Mouse (Mus musculus) telencephalon, adult 2 months (tissue): Measurements from ENCODE around the gene Cox6a2.
A peak's percentile ranks its signal among the peaks of the same experiment; 100 is the strongest.

Experiments used
- DNase-seq: peaks from one replicate; pipeline ENCODE4 v3.0.0-alpha.2; 2011; ENCODE audit warnings: low read depth, low spot score

The Cox6a2 gene

GRCm38 (mm10) chr7:128206152-128206551 is at the start of gene Cox6a2:
Cox6a2 (minus strand) TSS chr7:128206387.
- no peak for DNase-seq

GRCm38 (mm10) chr7:128255757-128256156 is 49.6 kb upstream of the Cox6a2 start:
- DNase-seq: no peak

GRCm38 (mm10) chr7:128254978-128255377 is 48.8 kb upstream of the Cox6a2 start:
- DNase-seq: no peak

GRCm38 (mm10) chr7:128252609-128253008 is 46.4 kb upstream of the Cox6a2 start:
- DNase-seq: peak; percentile 68

GRCm38 (mm10) chr7:128251946-128252345 is 45.8 kb upstream of the Cox6a2 start:
- DNase-seq: no peak

GRCm38 (mm10) chr7:128249998-128250397 is 43.8 kb upstream of the Cox6a2 start:
- DNase-seq: no peak

GRCm38 (mm10) chr7:128248081-128249042 is 42.2 kb upstream of the Cox6a2 start:
- DNase-seq: no peak

- DNase-seq: peak; percentile 77
These were observed 41.3 kb upstream of the Cox6a2 start for GRCm38 (mm10) chr7:128247443-128247842.

GRCm38 (mm10) chr7:128246496-128247391 is 40.6 kb upstream of the Cox6a2 start, which contains the start of gene Tgfb1i1:
Tgfb1i1 (plus strand) TSS chr7:128246812.
- DNase-seq: peak; percentile 58

- no peak for DNase-seq
These were observed 39.4 kb upstream of the Cox6a2 start for GRCm38 (mm10) chr7:128245547-128245946.

GRCm38 (mm10) chr7:128244410-128245025 is 38.3 kb upstream of the Cox6a2 start:
- DNase-seq: no peak

- no peak for DNase-seq
These were observed 37.7 kb upstream of the Cox6a2 start for GRCm38 (mm10) chr7:128243921-128244320.

- no peak for DNase-seq
These were observed 36.1 kb upstream of the Cox6a2 start for GRCm38 (mm10) chr7:128242331-128242730.

GRCm38 (mm10) chr7:128240131-128240784 is 34.1 kb upstream of the Cox6a2 start:
- DNase-seq: no peak

- DNase-seq: no peak
These were observed 32.8 kb upstream of the Cox6a2 start for GRCm38 (mm10) chr7:128238991-128239390.

GRCm38 (mm10) chr7:128237927-128238778 is 32.0 kb upstream of the Cox6a2 start, which contains the start of gene 9130023H24Rik:
9130023H24Rik (minus strand) TSS chr7:128238031.
- peak; percentile 98 for DNase-seq

GRCm38 (mm10) chr7:128237593-128237926 is 31.4 kb upstream of the Cox6a2 start:
- no peak for DNase-seq

- DNase-seq: no peak
These were observed 30.8 kb upstream of the Cox6a2 start, which contains the start of gene Armc5 for GRCm38 (mm10) chr7:128236856-128237592. Armc5 (plus strand) TSS chr7:128237342.

- no peak for DNase-seq
These were observed 30.2 kb upstream of the Cox6a2 start for GRCm38 (mm10) chr7:128236426-128236825.
